Comparison of ENCODE assay signal across 9 mouse cellular contexts in the genomic region with DNA sequence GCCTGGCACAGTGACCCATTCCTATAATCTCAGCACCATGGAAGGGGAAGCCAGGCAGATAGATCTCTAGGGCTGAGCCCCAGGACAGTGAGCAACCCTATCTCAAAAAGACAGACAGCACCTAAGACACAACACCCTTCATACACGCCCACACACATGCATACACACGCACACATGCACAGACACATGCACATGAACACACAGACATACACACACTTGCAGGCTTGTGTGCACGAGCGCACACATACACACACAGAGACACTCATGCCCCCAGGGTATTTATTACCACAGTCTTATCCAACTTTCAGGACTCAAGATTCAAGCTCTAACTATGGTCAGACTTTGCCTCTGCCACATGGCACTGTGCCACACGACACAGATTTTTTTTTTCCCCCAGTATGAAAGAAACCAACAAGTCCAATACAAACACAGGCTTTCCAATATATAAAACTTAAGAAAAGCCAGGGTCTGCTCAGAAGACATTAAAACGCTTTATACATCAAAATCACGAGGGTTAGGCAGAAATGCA. TPM values are rescaled to one million over a fixed set of nuclear protein-coding genes. Genes with fewer than 3 reads are reported as not detected.
DNase-seq lines count a peak whose midpoint lies in the region; ATAC-seq and TF ChIP-seq lines count a peak whose summit lies in the region.
"Had no signal": no experiment of that assay in that cellular context is flagged by ENCODE, and none has a peak within 500 bp of the region (broad histone marks: within the 10 kb centered on the region; RNA-seq: fewer than 3 reads in every experiment).

No protein-coding gene starts in this region.

- no peaks in the 10 kb centered on the region for H3K9me3 ChIP-seq in heart, embryonic 13.5 days
- H3K9me3 ChIP-seq in neural tube, embryonic 12.5 days = no peaks in the 10 kb centered on the region
- H3K9me3 ChIP-seq in stomach, postnatal 0 days (ENCODE audit: control insufficient read depth, low read length) = no peaks in the 10 kb centered on the region

- no peak for TF ChIP-seq EP300 in stomach, postnatal 0 days (optimal IDR thresholded peaks at IDR 0.05)

- peak overlapping the region; percentile 78 for H3K9ac ChIP-seq in heart, embryonic 13.5 days
- no peak overlapping the region for H3K9ac ChIP-seq in neural tube, embryonic 12.5 days
- no peak overlapping the region for H3K9ac ChIP-seq in stomach, postnatal 0 days (ENCODE audit: low read length)

- peak overlapping the region; percentile 99 for H3K27ac ChIP-seq in heart, embryonic 13.5 days (replicated peaks)
- H3K27ac ChIP-seq in neural tube, embryonic 12.5 days = no peak overlapping the region
- peak overlapping the region; percentile 74; the same call in 1 of the 2 replicates for H3K27ac ChIP-seq in stomach, postnatal 0 days (replicated peaks)

- peaks cover 8% of the 10 kb centered on the region; the same call in 1 of the 2 replicates for H3K36me3 ChIP-seq in heart, embryonic 13.5 days
- no peaks in the 10 kb centered on the region for H3K36me3 ChIP-seq in neural tube, embryonic 12.5 days
- H3K36me3 ChIP-seq in stomach, postnatal 0 days (ENCODE audit: control insufficient read depth, insufficient read depth, low read length) = no peaks in the 10 kb centered on the region

- peaks cover 47% of the 10 kb centered on the region for H3K4me1 ChIP-seq in heart, embryonic 13.5 days
- peaks cover 32% of the 10 kb centered on the region for H3K4me1 ChIP-seq in neural tube, embryonic 12.5 days
- H3K4me1 ChIP-seq in stomach, postnatal 0 days (replicated peaks; ENCODE audit: control insufficient read depth, insufficient read depth) = peaks cover 5% of the 10 kb centered on the region; the same call in 1 of the 2 replicates

- no peak overlapping the region for H3K4me3 ChIP-seq in heart, embryonic 13.5 days
- H3K4me3 ChIP-seq in neural tube, embryonic 12.5 days = no peak overlapping the region
- no peak overlapping the region for H3K4me3 ChIP-seq in stomach, postnatal 0 days (ENCODE audit: low read depth, low read length)

- no peak for ATAC-seq in heart, embryonic 13.5 days (ENCODE audit: extremely low read depth, insufficient number of reproducible peaks, low FRiP score, low TSS enrichment)
- no peak for ATAC-seq in neural tube, embryonic 12.5 days (ENCODE audit: low FRiP score, low read depth)
- no peak for ATAC-seq in stomach, postnatal 0 days (ENCODE audit: low FRiP score, low TSS enrichment)

- no peaks in the 10 kb centered on the region for H3K27me3 ChIP-seq in heart, embryonic 13.5 days (replicated peaks)
- no peaks in the 10 kb centered on the region for H3K27me3 ChIP-seq in neural tube, embryonic 12.5 days (replicated peaks)
- no peaks in the 10 kb centered on the region for H3K27me3 ChIP-seq in stomach, postnatal 0 days (ENCODE audit: control insufficient read depth, insufficient read depth, low read length)

- H3K4me2 ChIP-seq in heart, embryonic 13.5 days = peak overlapping the region; percentile 67
- H3K4me2 ChIP-seq in neural tube, embryonic 12.5 days (replicated peaks) = peak overlapping the region; percentile 56; the same call in 1 of the 2 replicates
- H3K4me2 ChIP-seq in stomach, postnatal 0 days (replicated peaks; ENCODE audit: low read depth) = no peak overlapping the region; the same call in 1 of the 2 replicates

- no peak for DNase-seq in heart, adult 18-20 months
- no peak for DNase-seq in neural tube, embryonic 10.5 days (ENCODE audit: extremely low spot score, low spot score)
- peak; percentile 39 for DNase-seq in kidney, postnatal 14 days
- DNase-seq in stomach, postnatal 0 days (ENCODE audit: low spot score) = no peak
- DNase-seq in adrenal gland, postnatal 14 days = no peak
- no peak for DNase-seq in ovary, postnatal 10 days (ENCODE audit: low spot score)
- DNase-seq: cerebellum, adult 9-11 months had no signal

- 75% methylated on average over 7 of the region's 7 CpGs for WGBS in heart, embryonic 13.5 days
- WGBS in neural tube, embryonic 12.5 days = 68% methylated on average over 7 of the region's 7 CpGs
- 63% methylated on average over 7 of the region's 7 CpGs for WGBS in stomach, postnatal 0 days

- no peak for TF ChIP-seq CTCF in stomach, postnatal 0 days (IDR thresholded peaks at IDR 0.05; ENCODE audit: low read depth)

RNA-seq across cellular contexts. Expression of a gene that starts 38.3 kb away (rescaled TPM):
- polyA plus RNA-seq in heart, embryonic 13.5 days (2015; fragmentation: Nextera tagmentation; extraction: Ambion mirVana) = 71.7 and 75.9 TPM in 2 replicates
- total RNA-seq in heart, adult 18-20 months (2021) = 10 to 100 TPM; 29.4 to 32.8 TPM
- polyA plus RNA-seq in neural tube, embryonic 12.5 days (2016; fragmentation: Nextera tagmentation; extraction: Ambion mirVana) = 82.2 and 91.8 TPM in 2 replicates
- polyA plus RNA-seq in stomach, postnatal 0 days (2015; fragmentation: Nextera tagmentation; extraction: Ambion mirVana) = 68.9 and 74.5 TPM in 2 replicates
- 46.4 and 64.0 TPM in 2 replicates for total RNA-seq in adrenal gland, postnatal 14 days (2021)
